Mouse (Mus musculus) lung, embryonic 16.5 days (tissue): ENCODE measurements around the gene Stx4a. TPM values are rescaled to one million over a fixed set of nuclear protein-coding genes. Genes with fewer than 3 reads are reported as not detected.

Experiments
- ATAC-seq: fragments of 200-750 bp; cut with Nextera tagmentation; 2 replicates; pipeline ENCODE4 v1.8.0; 2017; ENCODE audit warnings: low read depth, mild to moderate bottlenecking, moderate library complexity
- H3K27ac ChIP-seq: fragments of 300-500 bp; sonication (generic); 2 replicates; pipeline ENCODE4 v1.5.1; 2014; ENCODE audit warnings: mild to moderate bottlenecking, control low read depth, low read length
- H3K27me3 ChIP-seq: fragments of 300-500 bp; sonication (generic); 2 replicates; pipeline ENCODE4 v1.6.1; 2014; ENCODE audit warnings: low read depth, low read length, mixed read lengths; ENCODE audit not compliant: control insufficient read depth, insufficient read depth
- H3K36me3 ChIP-seq: fragments of 300-500 bp; sonication (generic); 2 replicates; pipeline ENCODE4 v1.6.1; 2014; ENCODE audit warnings: low read length; ENCODE audit not compliant: control insufficient read depth, insufficient read depth
- H3K4me1 ChIP-seq: fragments of 300-500 bp; sonication (generic); replicated peaks from 2 replicates; pipeline ENCODE4 v1.6.1; 2014; ENCODE audit warnings: low read length, mixed read lengths; ENCODE audit not compliant: control insufficient read depth, insufficient read depth
- H3K4me2 ChIP-seq: fragments of 300-500 bp; sonication (generic); 2 replicates; pipeline ENCODE4 v1.6.1; 2014; ENCODE audit warnings: low read depth, low read length, control low read depth
- H3K4me3 ChIP-seq: fragments of 300-500 bp; sonication (generic); 2 replicates; pipeline ENCODE4 v1.5.1; 2014; ENCODE audit warnings: mild to moderate bottlenecking, low read length, control low read depth
- H3K9ac ChIP-seq: fragments of 300-500 bp; sonication (generic); 2 replicates; pipeline ENCODE4 v1.6.1; 2014; ENCODE audit warnings: low read length, control low read depth
- H3K9me3 ChIP-seq: fragments of 300-500 bp; sonication (generic); 2 replicates; pipeline ENCODE4 v1.6.1; 2016; ENCODE audit warnings: low read length; ENCODE audit not compliant: control insufficient read depth
- WGBS: fragments of 180-500 bp; shearing (Covaris S2); extraction: QIAGEN DNeasy Blood & Tissue Kit; methylation state at CpG from one replicate; pipeline ENCODE4 v1.1.7; 2014; 5-methylcytosine and 5-hydroxymethylcytosine counted together
- polyA plus RNA-seq: library from polyadenylated mRNA; unstranded; fragments of >200 nt; fragmentation: Nextera tagmentation; extraction: Ambion mirVana; gene quantifications from 2 replicates; pipeline ENCODE4 v1.2.1, GENCODE M21; 2015

Stx4a gene
- polyA plus RNA-seq, 1 experiment from 2014 or later: 45.1 TPM

DNA sequence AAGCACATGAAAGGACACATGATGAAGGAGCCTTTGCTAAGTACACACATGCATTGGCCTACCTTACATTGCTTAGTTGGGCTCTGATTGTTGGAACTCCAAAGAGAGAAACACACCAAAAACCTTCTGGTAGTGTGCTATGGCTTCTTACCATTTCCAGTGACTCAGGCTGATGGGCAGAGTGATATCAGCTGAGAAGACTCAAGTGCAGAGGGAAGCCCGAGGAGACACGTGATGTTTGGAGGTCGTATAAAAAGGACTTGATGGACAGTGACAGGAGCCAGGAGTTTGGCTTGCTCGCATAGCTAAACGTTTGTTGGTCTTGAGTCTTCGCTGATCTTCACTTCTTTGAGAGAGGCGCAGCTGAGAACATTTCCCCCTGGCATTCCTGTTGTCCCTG is 73.4 kb downstream of the Stx4a start:
- H3K9me3 ChIP-seq: no peaks in the 10 kb centered on the region
- peaks cover 8% of the 10 kb centered on the region for H3K4me1 ChIP-seq
- no peak for ATAC-seq
- no peak overlapping the region for H3K27ac ChIP-seq
- H3K9ac ChIP-seq: no peak overlapping the region
- H3K36me3 ChIP-seq: no peaks in the 10 kb centered on the region
- no peaks in the 10 kb centered on the region for H3K27me3 ChIP-seq
- H3K4me2 ChIP-seq: no peak overlapping the region
- no peak overlapping the region for H3K4me3 ChIP-seq
- 81% methylated on average over 7 of the region's 7 CpGs for WGBS

DNA sequence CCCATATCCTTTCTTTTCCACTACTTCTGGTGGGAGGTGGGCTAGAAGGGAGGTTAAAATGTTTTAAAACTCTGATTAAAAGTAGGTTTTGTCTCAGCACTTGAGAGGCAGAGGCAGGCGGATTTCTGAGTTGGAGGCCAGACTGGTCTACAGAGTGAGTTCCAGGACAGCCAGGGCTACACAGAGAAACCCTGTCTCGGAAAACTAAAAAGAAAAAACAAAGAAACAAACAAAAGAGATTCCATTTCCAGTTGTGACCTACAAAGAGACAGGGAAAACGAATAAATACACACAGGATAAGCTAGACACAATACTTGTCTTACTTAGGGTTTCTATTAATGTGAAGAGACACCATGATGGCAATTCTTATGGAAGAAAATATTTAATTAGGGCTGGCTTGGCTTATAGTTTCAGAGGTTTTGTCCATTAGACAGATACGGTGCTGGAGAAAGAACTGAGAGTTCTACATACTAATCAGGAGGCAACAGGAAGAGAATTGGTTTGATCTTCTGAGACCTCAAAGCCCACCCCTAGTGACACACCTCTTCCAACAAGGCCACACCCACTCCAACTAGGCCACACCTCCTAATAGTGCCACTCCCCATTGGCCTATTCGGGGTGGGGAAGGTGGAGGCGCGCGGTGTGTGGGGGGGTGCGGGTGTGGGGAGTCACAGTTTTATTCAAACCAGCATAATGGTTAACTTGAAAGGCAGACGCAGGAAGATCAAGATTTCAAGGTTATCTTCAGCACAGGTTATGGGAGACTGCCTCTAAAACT is 74.3 kb downstream of the Stx4a start:
- Histone ChIP-seq H3K9ac (no peak overlapping the region), H3K4me2 (no peak overlapping the region), H3K27ac (no peak overlapping the region), H3K4me1 (peaks cover 8% of the 10 kb centered on the region), H3K4me3 (no peak overlapping the region), H3K9me3 (no peaks in the 10 kb centered on the region), H3K36me3 (no peaks in the 10 kb centered on the region), H3K27me3 (no peaks in the 10 kb centered on the region)
- ATAC-seq: no peak
- 34% methylated on average over 10 of the region's 10 CpGs for WGBS

Other genes with a start within 250 kb of the Stx4a start
- 23.6 and 23.7 TPM in 2 replicates for gene Ccdc189, start 235.7 kb upstream of the Stx4a start, polyA plus RNA-seq
- 47.6 and 51.1 TPM in 2 replicates for gene Rnf40, start 235.5 kb upstream of the Stx4a start, polyA plus RNA-seq
- 12.5 and 12.6 TPM in 2 replicates for gene Zfp629, start 208.5 kb upstream of the Stx4a start, polyA plus RNA-seq
- 40.5 and 46.1 TPM in 2 replicates for gene Bcl7c, start 115.4 kb upstream of the Stx4a start, polyA plus RNA-seq
- gene Ctf1, start 111.6 kb upstream of the Stx4a start, polyA plus RNA-seq: 11.4 and 11.8 TPM in 2 replicates
- 0.23 and 0.24 TPM in 2 replicates for gene Ctf2, start 92.1 kb upstream of the Stx4a start, polyA plus RNA-seq
- 3.1 and 3.8 TPM in 2 replicates for gene Fbxl19, start 79.8 kb upstream of the Stx4a start, polyA plus RNA-seq
- gene Orai3, start 54.5 kb upstream of the Stx4a start, polyA plus RNA-seq: 29.1 and 32.7 TPM in 2 replicates
- 13.8 and 18.1 TPM in 2 replicates for gene Setd1a, start 47.6 kb upstream of the Stx4a start, polyA plus RNA-seq
- not detected in 2 replicates for gene Gm49388, start 38.7 kb upstream of the Stx4a start, polyA plus RNA-seq
- 27.5 and 32.1 TPM in 2 replicates for gene Hsd3b7, start 23.7 kb upstream of the Stx4a start, polyA plus RNA-seq
- gene Stx1b, start 255 bp downstream of the Stx4a start, polyA plus RNA-seq: 1.1 and 1.3 TPM in 2 replicates
- gene Zfp646, start 51.9 kb downstream of the Stx4a start, polyA plus RNA-seq: 11.2 and 11.3 TPM in 2 replicates
- gene Zfp668, start 52.5 kb downstream of the Stx4a start, polyA plus RNA-seq: 15.0 and 17.5 TPM in 2 replicates
- gene Prss53, start 66.7 kb downstream of the Stx4a start, polyA plus RNA-seq: 1.1 and 2.0 TPM in 2 replicates
- gene Gm21974, start 71.2 kb downstream of the Stx4a start, polyA plus RNA-seq: not detected in 2 replicates
- gene Vkorc1, start 71.3 kb downstream of the Stx4a start, polyA plus RNA-seq: 159 and 162 TPM in 2 replicates
- 129 and 133 TPM in 2 replicates for gene Bckdk, start 79.8 kb downstream of the Stx4a start, polyA plus RNA-seq
- gene Kat8, start 88.2 kb downstream of the Stx4a start, polyA plus RNA-seq: 37.2 and 38.9 TPM in 2 replicates
- 101 and 108 TPM in 2 replicates for gene Prss8, start 105.8 kb downstream of the Stx4a start, polyA plus RNA-seq
- 12.3 and 12.4 TPM in 2 replicates for gene Prss36, start 122.4 kb downstream of the Stx4a start, polyA plus RNA-seq
- 299 and 328 TPM in 2 replicates for gene Fus, start 143.2 kb downstream of the Stx4a start, polyA plus RNA-seq
- 37.6 and 51.2 TPM in 2 replicates for gene Pycard, start 169.6 kb downstream of the Stx4a start, polyA plus RNA-seq
- gene Trim72, start 179.7 kb downstream of the Stx4a start, polyA plus RNA-seq: 0.28 and 0.63 TPM in 2 replicates
- 1.3 and 1.6 TPM in 2 replicates for gene Itgam, start 238.3 kb downstream of the Stx4a start, polyA plus RNA-seq
- gene Gm49368, start 238.4 kb downstream of the Stx4a start, polyA plus RNA-seq: not detected in 2 replicates